In genomic region chr9:59517127-59517526, GRCm38 (mm10) we compare ENCODE assay signal across 12 mouse cellular contexts. TPM values are rescaled to one million over a fixed set of nuclear protein-coding genes. Genes with fewer than 3 reads are reported as not detected.
A peak's percentile ranks its signal among the peaks of the same experiment; 100 is the strongest.
DNase-seq lines count a peak whose midpoint lies in the region; ATAC-seq and TF ChIP-seq lines count a peak whose summit lies in the region.
"Had no signal": no experiment of that assay in that cellular context is flagged by ENCODE, and none has a peak within 500 bp of the region (broad histone marks: within the 10 kb centered on the region; RNA-seq: fewer than 3 reads in every experiment).

No protein-coding gene starts in this region.

- no peak overlapping the region for H3K4me2 ChIP-seq in forebrain, postnatal 0 days (ENCODE audit: low read depth)
- H3K4me2 ChIP-seq in forebrain, embryonic 14.5 days (ENCODE audit: low read length) = no peak overlapping the region
- no peak overlapping the region for H3K4me2 ChIP-seq in lung, postnatal 0 days (replicated peaks; ENCODE audit: low read depth, low read length)
- H3K4me2 ChIP-seq: neural tube, embryonic 15.5 days had no signal

- no peaks in the 10 kb centered on the region for H3K27me3 ChIP-seq in forebrain, postnatal 0 days (ENCODE audit: insufficient read depth, low read length)
- no peaks in the 10 kb centered on the region for H3K27me3 ChIP-seq in forebrain, embryonic 14.5 days (replicated peaks; ENCODE audit: control insufficient read depth, insufficient read depth, low read length)
- no peaks in the 10 kb centered on the region for H3K27me3 ChIP-seq in lung, postnatal 0 days (replicated peaks; ENCODE audit: insufficient read depth, low read length)
- H3K27me3 ChIP-seq: neural tube, embryonic 15.5 days had no signal

- 55% methylated on average over 7 of the region's 7 CpGs for WGBS in forebrain, postnatal 0 days
- 57% methylated on average over 7 of the region's 7 CpGs for WGBS in forebrain, embryonic 14.5 days
- 56% methylated on average over 7 of the region's 7 CpGs for WGBS in lung, postnatal 0 days

- H3K4me3 ChIP-seq in forebrain, postnatal 0 days (ENCODE audit: low read depth, low read length) = no peak overlapping the region
- no peak overlapping the region for H3K4me3 ChIP-seq in forebrain, embryonic 14.5 days (ENCODE audit: low read depth, low read length)
- H3K4me3 ChIP-seq in lung, postnatal 0 days (ENCODE audit: low read depth, low read length) = no peak overlapping the region
- H3K4me3 ChIP-seq: neural tube, embryonic 15.5 days had no signal

- no peaks in the 10 kb centered on the region for H3K4me1 ChIP-seq in forebrain, postnatal 0 days (ENCODE audit: insufficient read depth)
- H3K4me1 ChIP-seq in forebrain, embryonic 14.5 days (ENCODE audit: control insufficient read depth, insufficient read depth, low read length) = no peaks in the 10 kb centered on the region
- no peaks in the 10 kb centered on the region for H3K4me1 ChIP-seq in lung, postnatal 0 days (ENCODE audit: insufficient read depth, low read depth, low read length)
- H3K4me1 ChIP-seq: neural tube, embryonic 15.5 days had no signal

- H3K9ac ChIP-seq in forebrain, postnatal 0 days = no peak overlapping the region
- H3K9ac ChIP-seq in forebrain, embryonic 14.5 days (ENCODE audit: low read length) = no peak overlapping the region
- H3K9ac ChIP-seq in lung, postnatal 0 days (replicated peaks; ENCODE audit: low read depth) = no peak overlapping the region
- H3K9ac ChIP-seq: neural tube, embryonic 15.5 days had no signal

- no peak for TF ChIP-seq EP300 in lung, postnatal 0 days (IDR thresholded peaks at IDR 0.05)

- H3K27ac ChIP-seq in forebrain, postnatal 0 days (ENCODE audit: low read depth, low read length) = no peak overlapping the region
- no peak overlapping the region for H3K27ac ChIP-seq in forebrain, embryonic 14.5 days (ENCODE audit: low read depth, low read length)
- H3K27ac ChIP-seq in lung, postnatal 0 days (ENCODE audit: low read length) = no peak overlapping the region
- H3K27ac ChIP-seq: neural tube, embryonic 15.5 days had no signal

- ATAC-seq in forebrain, postnatal 0 days = no peak
- no peak for ATAC-seq in forebrain, embryonic 14.5 days
- no peak for ATAC-seq in lung, postnatal 0 days

- H3K9me3 ChIP-seq in forebrain, postnatal 0 days (ENCODE audit: low read length) = no peaks in the 10 kb centered on the region
- no peaks in the 10 kb centered on the region for H3K9me3 ChIP-seq in forebrain, embryonic 14.5 days (replicated peaks; ENCODE audit: control insufficient read depth, low read length)
- no peaks in the 10 kb centered on the region for H3K9me3 ChIP-seq in lung, postnatal 0 days (ENCODE audit: low read length)
- H3K9me3 ChIP-seq: neural tube, embryonic 15.5 days had no signal

- no peaks in the 10 kb centered on the region for H3K36me3 ChIP-seq in forebrain, postnatal 0 days (ENCODE audit: insufficient read depth)
- H3K36me3 ChIP-seq in forebrain, embryonic 14.5 days (ENCODE audit: control insufficient read depth, insufficient read depth, low read length) = no peaks in the 10 kb centered on the region
- no peaks in the 10 kb centered on the region for H3K36me3 ChIP-seq in lung, postnatal 0 days (ENCODE audit: insufficient read depth, low read length)
- H3K36me3 ChIP-seq: neural tube, embryonic 15.5 days had no signal

- TF ChIP-seq CTCF in forebrain, postnatal 0 days (IDR thresholded peaks at IDR 0.05; ENCODE audit: low read depth) = 0 out of 2 replicates have a peak, but pooled peaks have one; percentile 6
- TF ChIP-seq CTCF in lung, postnatal 0 days (IDR thresholded peaks at IDR 0.05) = peak; percentile 41

- DNase-seq in forebrain, postnatal 0 days = no peak
- DNase-seq in forebrain, embryonic 14.5 days (ENCODE audit: low spot score) = no peak
- DNase-seq in lung, postnatal 0 days (ENCODE audit: low spot score) = no peak
- no peak for DNase-seq in lung, postnatal 14 days
- peak; percentile 56 for DNase-seq in ZHBTc4 (ENCODE audit: low read depth, low spot score)
- peak; percentile 19 for DNase-seq in retina, postnatal 1 day
- DNase-seq in layer of hippocampus, adult 18-20 months (ENCODE audit: low spot score in 2 of 2) = no peak
- DNase-seq in layer of hippocampus, adult 9-10 months (ENCODE audit: low spot score) = no peak
- DNase-seq: midbrain, embryonic 14.5 days; right cerebral cortex, postnatal 14 days had no signal

RNA-seq across cellular contexts. Expression of gene Hexa, which starts 22.2 kb away (rescaled TPM):
- total RNA-seq in forebrain, postnatal 0 days (2014; rRNA removed) = 48.1 and 50.7 TPM in 2 replicates
- polyA plus RNA-seq in forebrain, postnatal 0 days (2015; fragmentation: Nextera tagmentation; extraction: Ambion mirVana) = 46.3 and 49.9 TPM in 2 replicates
- polyA plus RNA-seq in forebrain, embryonic 14.5 days (2014; fragmentation: Nextera tagmentation; extraction: Ambion mirVana) = 60.7 and 61.6 TPM in 2 replicates
- 61.6 and 69.9 TPM in 2 replicates for polyA plus RNA-seq in lung, postnatal 0 days (2015; fragmentation: Nextera tagmentation; extraction: Ambion mirVana)
- total RNA-seq in layer of hippocampus, adult 18-20 months (2021) = 10 to 100 TPM; 54.7 to 62.1 TPM

RNA-seq across cellular contexts. Expression of gene Tmem202, which starts 22.5 kb away (rescaled TPM):
- total RNA-seq in forebrain, postnatal 0 days (2014; rRNA removed) = 0.38 and 1.8 TPM in 2 replicates
- 1.2 TPM in 2 replicates for polyA plus RNA-seq in forebrain, postnatal 0 days (2015; fragmentation: Nextera tagmentation; extraction: Ambion mirVana)
- polyA plus RNA-seq in forebrain, embryonic 14.5 days (2014; fragmentation: Nextera tagmentation; extraction: Ambion mirVana) = 0.27 and 0.82 TPM in 2 replicates
- polyA plus RNA-seq in lung, postnatal 0 days (2015; fragmentation: Nextera tagmentation; extraction: Ambion mirVana) = 0.57 and 0.83 TPM in 2 replicates
- 1 to 10 TPM; 3.0 to 3.6 TPM for total RNA-seq in layer of hippocampus, adult 18-20 months (2021)
- polyA plus RNA-seq: liver, adult 2 months had no signal

RNA-seq across cellular contexts. Expression of gene Arih1, which starts 30.7 kb away (rescaled TPM):
- total RNA-seq in forebrain, postnatal 0 days (2014; rRNA removed) = 62.0 and 70.8 TPM in 2 replicates
- 5.1 and 7.6 TPM in 2 replicates for polyA plus RNA-seq in forebrain, postnatal 0 days (2015; fragmentation: Nextera tagmentation; extraction: Ambion mirVana)
- polyA plus RNA-seq in forebrain, embryonic 14.5 days (2014; fragmentation: Nextera tagmentation; extraction: Ambion mirVana) = 13.6 and 14.1 TPM in 2 replicates
- 7.0 and 9.2 TPM in 2 replicates for polyA plus RNA-seq in lung, postnatal 0 days (2015; fragmentation: Nextera tagmentation; extraction: Ambion mirVana)
- 100 to 1,000 TPM; 107 to 110 TPM for total RNA-seq in layer of hippocampus, adult 18-20 months (2021)

Comparison
In these comparisons a context has a peak if more than half of its experiments do, and no peak if none do; other contexts are left out.
1. DNase-seq: peak in ZHBTc4 (single experiment) and retina, postnatal 1 day (single experiment); none in forebrain, postnatal 0 days (single experiment), forebrain, embryonic 14.5 days (single experiment), lung, postnatal 0 days (single experiment), lung, postnatal 14 days (single experiment), layer of hippocampus, adult 18-20 months (0 of 2) and layer of hippocampus, adult 9-10 months (single experiment).